Mouse (Mus musculus): ENCODE measurements at regions not wholly inside any gene's neighbourhood (a gene's known extent, or its start where the extent isn't known, plus 50 kb on each side); places are given as distances from the start of the nearest gene placed in this dataset.

- 79% methylated on average over 4 of the region's 4 CpGs for WGBS
- ATAC-seq (ENCODE audit: low read depth), result no peak
- H3K27ac ChIP-seq (replicated peaks; ENCODE audit: low read depth, low read length), result no peak overlapping the region
- no peak overlapping the region for H3K4me3 ChIP-seq (ENCODE audit: low read depth, low read length)
- H3K36me3 ChIP-seq (ENCODE audit: control insufficient read depth, insufficient read depth, low read length), result no peaks in the 10 kb centered on the region
- H3K9ac ChIP-seq (ENCODE audit: low read depth, low read length), result no peak overlapping the region
- 0 out of 2 replicates have a peak, but pooled peaks cover 3% of the 10 kb centered on the region for H3K4me1 ChIP-seq (ENCODE audit: control insufficient read depth, insufficient read depth, low read length)
- DNase-seq (ENCODE audit: low spot score), result no peak
- no peak overlapping the region for H3K4me2 ChIP-seq (ENCODE audit: low read depth, low read length)
- no peaks in the 10 kb centered on the region for H3K27me3 ChIP-seq (replicated peaks; ENCODE audit: control insufficient read depth, insufficient read depth, low read length)
- no peaks in the 10 kb centered on the region for H3K9me3 ChIP-seq (ENCODE audit: control insufficient read depth, low read length)
These were observed 337.4 kb upstream of the Arglu1 start for GRCm38 (mm10) chr8:9027672-9028071.

GRCm38 (mm10) chr8:9025872-9026271, 335.6 kb upstream of the Arglu1 start:
- ATAC-seq (ENCODE audit: low read depth), result no peak
- WGBS, result 79% methylated on average over 3 of the region's 3 CpGs
- Histone ChIP-seq H3K9me3 (ENCODE audit: control insufficient read depth, low read length) (no peaks in the 10 kb centered on the region), H3K36me3 (ENCODE audit: control insufficient read depth, insufficient read depth, low read length) (no peaks in the 10 kb centered on the region), H3K4me2 (ENCODE audit: low read depth, low read length) (no peak overlapping the region), H3K4me3 (ENCODE audit: low read depth, low read length) (no peak overlapping the region), H3K27me3 (replicated peaks; ENCODE audit: control insufficient read depth, insufficient read depth, low read length) (no peaks in the 10 kb centered on the region), H3K4me1 (ENCODE audit: control insufficient read depth, insufficient read depth, low read length) (0 out of 2 replicates have a peak, but pooled peaks cover 3% of the 10 kb centered on the region), H3K9ac (ENCODE audit: low read depth, low read length) (no peak overlapping the region), H3K27ac (replicated peaks; ENCODE audit: low read depth, low read length) (no peak overlapping the region)
- DNase-seq (ENCODE audit: low spot score), result no peak

- no peak overlapping the region for H3K4me2 ChIP-seq (ENCODE audit: low read depth, low read length)
These were observed 335.1 kb upstream of the Arglu1 start for GRCm38 (mm10) chr8:9025378-9025777.

GRCm38 (mm10) chr8:9020744-9021143, 330.4 kb upstream of the Arglu1 start:
- Histone ChIP-seq H3K9ac (ENCODE audit: low read depth, low read length) (no peak overlapping the region), H3K4me2 (ENCODE audit: low read depth, low read length) (no peak overlapping the region), H3K36me3 (ENCODE audit: control insufficient read depth, insufficient read depth, low read length) (no peaks in the 10 kb centered on the region), H3K4me3 (ENCODE audit: low read depth, low read length) (no peak overlapping the region), H3K27ac (replicated peaks; ENCODE audit: low read depth, low read length) (no peak overlapping the region), H3K9me3 (ENCODE audit: control insufficient read depth, low read length) (no peaks in the 10 kb centered on the region), H3K4me1 (ENCODE audit: control insufficient read depth, insufficient read depth, low read length) (no peaks in the 10 kb centered on the region), H3K27me3 (replicated peaks; ENCODE audit: control insufficient read depth, insufficient read depth, low read length) (no peaks in the 10 kb centered on the region)
- WGBS, result 94% methylated on average over 2 of the region's 2 CpGs
- DNase-seq (ENCODE audit: low spot score), result no peak
- ATAC-seq (ENCODE audit: low read depth), result no peak

More at GRCm38 (mm10) chr8:9025378-9025777, 335.1 kb upstream of the Arglu1 start:
- no peaks in the 10 kb centered on the region for H3K27me3 ChIP-seq (replicated peaks; ENCODE audit: control insufficient read depth, insufficient read depth, low read length)
- DNase-seq (ENCODE audit: low spot score), result no peak
- WGBS, result 70% methylated on average over 3 of the region's 3 CpGs
- no peak overlapping the region for H3K9ac ChIP-seq (ENCODE audit: low read depth, low read length)
- no peak overlapping the region for H3K4me3 ChIP-seq (ENCODE audit: low read depth, low read length)
- H3K4me1 ChIP-seq (ENCODE audit: control insufficient read depth, insufficient read depth, low read length), result 0 out of 2 replicates have a peak, but pooled peaks cover 3% of the 10 kb centered on the region
- ATAC-seq (ENCODE audit: low read depth), result no peak
- H3K36me3 ChIP-seq (ENCODE audit: control insufficient read depth, insufficient read depth, low read length), result no peaks in the 10 kb centered on the region
- H3K9me3 ChIP-seq (ENCODE audit: control insufficient read depth, low read length), result no peaks in the 10 kb centered on the region
- H3K27ac ChIP-seq (replicated peaks; ENCODE audit: low read depth, low read length), result no peak overlapping the region

- DNase-seq (ENCODE audit: low spot score) (no peak), ATAC-seq (ENCODE audit: low read depth) (no peak)
- no peaks in the 10 kb centered on the region for H3K4me1 ChIP-seq (ENCODE audit: control insufficient read depth, insufficient read depth, low read length)
- 87% methylated on average over 3 of the region's 3 CpGs for WGBS
- no peaks in the 10 kb centered on the region for H3K27me3 ChIP-seq (replicated peaks; ENCODE audit: control insufficient read depth, insufficient read depth, low read length)
- no peaks in the 10 kb centered on the region for H3K9me3 ChIP-seq (ENCODE audit: control insufficient read depth, low read length)
- no peaks in the 10 kb centered on the region for H3K36me3 ChIP-seq (ENCODE audit: control insufficient read depth, insufficient read depth, low read length)
- H3K4me2 ChIP-seq (ENCODE audit: low read depth, low read length), result no peak overlapping the region
- H3K4me3 ChIP-seq (ENCODE audit: low read depth, low read length), result no peak overlapping the region
- no peak overlapping the region for H3K27ac ChIP-seq (replicated peaks; ENCODE audit: low read depth, low read length)
- H3K9ac ChIP-seq (ENCODE audit: low read depth, low read length), result no peak overlapping the region
These were observed 329.9 kb upstream of the Arglu1 start for GRCm38 (mm10) chr8:9020180-9020579.

- no peak for ATAC-seq (ENCODE audit: low read depth)
- H3K27ac ChIP-seq (replicated peaks; ENCODE audit: low read depth, low read length), result no peak overlapping the region
- H3K4me2 ChIP-seq (ENCODE audit: low read depth, low read length), result no peak overlapping the region
- no peak overlapping the region for H3K9ac ChIP-seq (ENCODE audit: low read depth, low read length)
- no peak overlapping the region for H3K4me3 ChIP-seq (ENCODE audit: low read depth, low read length)
- H3K27me3 ChIP-seq (replicated peaks; ENCODE audit: control insufficient read depth, insufficient read depth, low read length), result no peaks in the 10 kb centered on the region
- H3K36me3 ChIP-seq (ENCODE audit: control insufficient read depth, insufficient read depth, low read length), result no peaks in the 10 kb centered on the region
- WGBS, result 36% methylated on average over 3 of the region's 3 CpGs
- no peaks in the 10 kb centered on the region for H3K4me1 ChIP-seq (ENCODE audit: control insufficient read depth, insufficient read depth, low read length)
- 0 out of 2 replicates have a peak, but pooled peaks cover 2% of the 10 kb centered on the region for H3K9me3 ChIP-seq (ENCODE audit: control insufficient read depth, low read length)
- no peak for DNase-seq (ENCODE audit: low spot score)
These were observed 321.6 kb upstream of the Arglu1 start for GRCm38 (mm10) chr8:9011785-9012510.

GRCm38 (mm10) chr8:9008006-9008780, 317.9 kb upstream of the Arglu1 start:
- no peak overlapping the region for H3K4me3 ChIP-seq (ENCODE audit: low read depth, low read length)
- no peak overlapping the region for H3K27ac ChIP-seq (replicated peaks; ENCODE audit: low read depth, low read length)
- H3K9me3 ChIP-seq (ENCODE audit: control insufficient read depth, low read length), result 0 out of 2 replicates have a peak, but pooled peaks cover 2% of the 10 kb centered on the region
- ATAC-seq (ENCODE audit: low read depth), result no peak
- WGBS, result 77% methylated on average over 11 of the region's 11 CpGs
- no peaks in the 10 kb centered on the region for H3K36me3 ChIP-seq (ENCODE audit: control insufficient read depth, insufficient read depth, low read length)
- DNase-seq (ENCODE audit: low spot score), result no peak
- no peaks in the 10 kb centered on the region for H3K4me1 ChIP-seq (ENCODE audit: control insufficient read depth, insufficient read depth, low read length)
- H3K9ac ChIP-seq (ENCODE audit: low read depth, low read length), result no peak overlapping the region
- H3K27me3 ChIP-seq (replicated peaks; ENCODE audit: control insufficient read depth, insufficient read depth, low read length), result no peaks in the 10 kb centered on the region
- no peak overlapping the region for H3K4me2 ChIP-seq (ENCODE audit: low read depth, low read length)

GRCm38 (mm10) chr8:8999914-9000313, 309.6 kb upstream of the Arglu1 start:
- WGBS, result 68% methylated on average over 5 of the region's 5 CpGs

More at GRCm38 (mm10) chr8:8999914-9000313, 309.6 kb upstream of the Arglu1 start:
- Histone ChIP-seq H3K4me3 (ENCODE audit: low read depth, low read length) (no peak overlapping the region), H3K27ac (replicated peaks; ENCODE audit: low read depth, low read length) (no peak overlapping the region), H3K4me1 (ENCODE audit: control insufficient read depth, insufficient read depth, low read length) (peaks cover 2% of the 10 kb centered on the region; the same call in 1 of the 2 replicates), H3K9ac (ENCODE audit: low read depth, low read length) (no peak overlapping the region), H3K36me3 (ENCODE audit: control insufficient read depth, insufficient read depth, low read length) (no peaks in the 10 kb centered on the region), H3K9me3 (ENCODE audit: control insufficient read depth, low read length) (no peaks in the 10 kb centered on the region), H3K4me2 (ENCODE audit: low read depth, low read length) (no peak overlapping the region), H3K27me3 (replicated peaks; ENCODE audit: control insufficient read depth, insufficient read depth, low read length) (no peaks in the 10 kb centered on the region)
- DNase-seq (ENCODE audit: low spot score), result no peak
- ATAC-seq (ENCODE audit: low read depth), result no peak

Measured in embryonic facial prominence, embryonic 14.5 days (tissue).